Mouse (Mus musculus) brain, embryonic 14.5 days (tissue): ENCODE measurements around the gene Mad2l1bp. TPM values are rescaled to one million over a fixed set of nuclear protein-coding genes. Genes with fewer than 3 reads are reported as not detected.

ENCODE experiments used
- DNase-seq: peaks from one replicate; pipeline ENCODE4 v3.0.0-alpha.2; 2011; ENCODE audit warnings: low read depth
- CTCF ChIP-seq: fragments of 200-500 bp; IDR thresholded peaks from 2 replicates; pipeline ENCODE4 v1.5.1; 2012; ENCODE audit warnings: inconsistent platforms, mild to moderate bottlenecking, moderate library complexity, borderline replicate concordance; ENCODE audit not compliant: insufficient read depth, insufficient read length; ENCODE audit errors: extremely low read depth
- POLR2A ChIP-seq: fragments of 200-500 bp; IDR thresholded peaks from 2 replicates; pipeline ENCODE4 v1.6.1; 2012; ENCODE audit warnings: mild to moderate bottlenecking, inconsistent platforms, borderline replicate concordance; ENCODE audit not compliant: poor library complexity, insufficient read depth, insufficient read length, severe bottlenecking; ENCODE audit errors: extremely low read depth
- polyA plus RNA-seq: library from polyadenylated mRNA; depleted of rRNA; stranded (reverse); fragments of >200 nt; gene quantifications from 2 replicates; pipeline ENCODE4 v1.2.3, GENCODE M21; 2012

The Mad2l1bp gene
- polyA plus RNA-seq, 1 experiment = 20.4 TPM

GRCm38 (mm10) chr17:46162551-46162950 is 9.2 kb upstream of the Mad2l1bp start:
- DNase-seq = no peak
- no peak for TF ChIP-seq POLR2A
- no peak for TF ChIP-seq CTCF

- no peak for DNase-seq
- no peak for TF ChIP-seq POLR2A
- no peak for TF ChIP-seq CTCF
Observed at GRCm38 (mm10) chr17:46161710-46162109, 8.4 kb upstream of the Mad2l1bp start.

- TF ChIP-seq CTCF (no peak), POLR2A (no peak)
- peak; percentile 61 for DNase-seq
Observed at GRCm38 (mm10) chr17:46161179-46161578, 7.8 kb upstream of the Mad2l1bp start.

GRCm38 (mm10) chr17:46160686-46161085 is 7.3 kb upstream of the Mad2l1bp start, which contains the start of gene Gtpbp2:
Gene Gtpbp2, plus strand, starts transcription at chr17:46161032.
- TF ChIP-seq POLR2A (peak; percentile 40; the same call in 1 of the 2 replicates), CTCF (no peak)
- DNase-seq = peak; percentile 100

GRCm38 (mm10) chr17:46160090-46160662 is 6.8 kb upstream of the Mad2l1bp start:
- peak; percentile 49; the same call in 1 of the 2 replicates for TF ChIP-seq CTCF
- no peak for TF ChIP-seq POLR2A
- DNase-seq = peak; percentile 93

- DNase-seq = no peak
- no peak for TF ChIP-seq POLR2A
- TF ChIP-seq CTCF = no peak
Observed at GRCm38 (mm10) chr17:46159236-46159635, 5.9 kb upstream of the Mad2l1bp start.

- no peak for DNase-seq
- no peak for TF ChIP-seq POLR2A
- no peak for TF ChIP-seq CTCF
Observed at GRCm38 (mm10) chr17:46157131-46157530, 3.8 kb upstream of the Mad2l1bp start.

GRCm38 (mm10) chr17:46156680-46157079 is 3.3 kb upstream of the Mad2l1bp start:
- TF ChIP-seq POLR2A = no peak
- no peak for TF ChIP-seq CTCF
- DNase-seq = no peak

- no peak for DNase-seq
- TF ChIP-seq CTCF (no peak), POLR2A (no peak)
Observed at GRCm38 (mm10) chr17:46154336-46154735, 983 bp upstream of the Mad2l1bp start.

- no peak for TF ChIP-seq CTCF
- 0 out of 2 replicates have a peak, but pooled peaks have one; percentile 15 for TF ChIP-seq POLR2A
Observed at GRCm38 (mm10) chr17:46143578-46144423, 9.6 kb downstream of the Mad2l1bp start, which contains the start of gene Rsph9. Gene Rsph9, minus strand, starts transcription at chr17:46144216.

GRCm38 (mm10) chr17:46139872-46140271 is 13.5 kb downstream of the Mad2l1bp start:
- DNase-seq = no peak
- no peak for TF ChIP-seq CTCF
- TF ChIP-seq POLR2A = no peak

More at GRCm38 (mm10) chr17:46143578-46144423, 9.6 kb downstream of the Mad2l1bp start, which contains the start of gene Rsph9:
- peak; percentile 92 for DNase-seq

- TF ChIP-seq POLR2A (no peak), CTCF (no peak)
- DNase-seq = no peak
Observed at GRCm38 (mm10) chr17:46138563-46139236, 14.7 kb downstream of the Mad2l1bp start.
